Mouse (Mus musculus) retina, embryonic 14.5 days (tissue): Measurements from ENCODE around the gene Atp5d.
"Not testable (repeated sequence)": the region's sequence is repeated elsewhere in the genome, so short reads cannot be mapped to it uniquely, and the experiment has no call there.

ENCODE experiments used
- DNase-seq: peaks from one replicate; pipeline ENCODE4 v3.0.0-alpha.2; 2015; ENCODE audit warnings: low spot score

The Atp5d gene

GRCm38 (mm10) chr10:80154384-80154783 is 16.0 kb downstream of the Atp5d start:
- no peak for DNase-seq

- no peak for DNase-seq
Observed at GRCm38 (mm10) chr10:80155277-80155676, 16.8 kb downstream of the Atp5d start.

- no peak for DNase-seq
Observed at GRCm38 (mm10) chr10:80156002-80156751, 17.7 kb downstream of the Atp5d start.

GRCm38 (mm10) chr10:80156752-80157053 is 18.3 kb downstream of the Atp5d start:
- no peak for DNase-seq

- DNase-seq: no peak
Observed at GRCm38 (mm10) chr10:80157141-80157929, 18.9 kb downstream of the Atp5d start.

GRCm38 (mm10) chr10:80158307-80158986 is 20.0 kb downstream of the Atp5d start:
- no peak for DNase-seq

- DNase-seq: no peak
Observed at GRCm38 (mm10) chr10:80159021-80159560, 20.7 kb downstream of the Atp5d start.

- DNase-seq: peak; percentile 99
Observed at GRCm38 (mm10) chr10:80159561-80160454, 21.4 kb downstream of the Atp5d start.

- DNase-seq: peak; percentile 76
Observed at GRCm38 (mm10) chr10:80160455-80161371, 22.3 kb downstream of the Atp5d start.

- DNase-seq: peak; percentile 56
Observed at GRCm38 (mm10) chr10:80161522-80162242, 23.2 kb downstream of the Atp5d start.

- DNase-seq: no peak
Observed at GRCm38 (mm10) chr10:80162243-80162608, 23.8 kb downstream of the Atp5d start.

GRCm38 (mm10) chr10:80162716-80163299 is 24.4 kb downstream of the Atp5d start:
- DNase-seq: no peak

GRCm38 (mm10) chr10:80163721-80164120 is 25.3 kb downstream of the Atp5d start:
- DNase-seq: no peak

- no peak for DNase-seq
Observed at GRCm38 (mm10) chr10:80164161-80164997, 25.9 kb downstream of the Atp5d start.

GRCm38 (mm10) chr10:80164998-80165344 is 26.5 kb downstream of the Atp5d start:
- peak; percentile 99 for DNase-seq

- peak; percentile 71 for DNase-seq
Observed at GRCm38 (mm10) chr10:80165392-80166128, 27.1 kb downstream of the Atp5d start, which contains the start of gene Cirbp. Cirbp (plus strand) TSS chr10:80165985.

GRCm38 (mm10) chr10:80166136-80166535 is 27.7 kb downstream of the Atp5d start:
- DNase-seq: not testable (repeated sequence)
